Mouse (Mus musculus): Measurements from ENCODE around the gene Gm16253. TPM values are rescaled to one million over a fixed set of nuclear protein-coding genes. Genes with fewer than 3 reads are reported as not detected.

Gm16253 gene
- polyA plus RNA-seq (2012), result not detected in 2 replicates

DNA sequence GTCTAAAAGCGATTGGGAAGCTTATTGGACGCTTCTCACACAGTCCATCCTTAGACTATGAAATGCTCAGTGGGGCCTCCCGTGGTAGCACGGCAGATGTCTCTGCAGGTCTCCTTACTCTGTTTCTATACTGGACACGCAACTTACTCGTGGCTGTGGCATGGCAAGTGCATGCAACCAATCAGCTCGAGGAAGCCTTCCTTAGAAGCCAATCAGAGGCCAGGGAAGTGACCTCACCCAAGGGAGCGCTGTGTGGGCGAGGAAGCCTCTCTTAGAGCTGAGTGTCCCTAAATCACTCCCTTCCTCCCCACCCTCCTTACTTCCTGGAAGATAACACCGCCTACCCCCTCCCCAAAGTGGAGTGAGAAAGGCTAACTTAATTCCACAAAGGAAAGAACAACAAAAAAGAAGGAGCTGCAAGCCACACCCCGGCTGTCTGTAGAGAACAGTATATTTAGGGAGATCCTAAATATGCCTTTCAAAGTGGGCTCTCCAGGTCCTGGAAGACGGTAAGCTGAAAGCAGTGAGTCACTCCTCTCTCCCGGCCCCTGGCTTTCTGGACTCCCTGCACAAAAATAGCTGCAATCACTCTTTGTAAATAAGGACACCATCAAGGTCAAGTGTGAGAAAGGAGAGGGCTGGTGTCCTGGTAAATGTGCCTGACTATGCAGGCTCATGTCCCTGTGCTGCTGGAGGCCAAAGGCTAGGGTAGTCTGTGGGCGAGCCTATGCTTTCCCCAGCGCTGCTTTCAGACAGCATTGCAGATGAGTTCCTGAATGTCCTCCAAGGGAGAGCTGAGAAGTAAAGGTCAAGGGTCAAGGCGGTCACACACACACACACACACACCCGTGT, at the start of gene Gm16253:
Gene Gm16253, plus strand, starts transcription at position 295 of the 852 bp plus-strand sequence.
- H3K9me3 ChIP-seq (ENCODE audit: control insufficient read depth, low read length), result no peaks in the 10 kb centered on the region
- H3K36me3 ChIP-seq (ENCODE audit: control insufficient read depth), result peaks cover 4% of the 10 kb centered on the region
- peak within 1 kb of the TSS; percentile 54 for H3K4me3 ChIP-seq (replicated peaks)
- TF ChIP-seq GATA1 (IDR thresholded peaks at IDR 0.05; ENCODE audit: low read length) (no peak), TAL1 (IDR thresholded peaks at IDR 0.05; ENCODE audit: low read length) (no peak)
- H3K4me1 ChIP-seq (ENCODE audit: control insufficient read depth), result peaks cover 41% of the 10 kb centered on the region
- H3K27me3 ChIP-seq (ENCODE audit: control insufficient read depth), result peaks cover 3% of the 10 kb centered on the region; the same call in 1 of the 2 replicates

DNA sequence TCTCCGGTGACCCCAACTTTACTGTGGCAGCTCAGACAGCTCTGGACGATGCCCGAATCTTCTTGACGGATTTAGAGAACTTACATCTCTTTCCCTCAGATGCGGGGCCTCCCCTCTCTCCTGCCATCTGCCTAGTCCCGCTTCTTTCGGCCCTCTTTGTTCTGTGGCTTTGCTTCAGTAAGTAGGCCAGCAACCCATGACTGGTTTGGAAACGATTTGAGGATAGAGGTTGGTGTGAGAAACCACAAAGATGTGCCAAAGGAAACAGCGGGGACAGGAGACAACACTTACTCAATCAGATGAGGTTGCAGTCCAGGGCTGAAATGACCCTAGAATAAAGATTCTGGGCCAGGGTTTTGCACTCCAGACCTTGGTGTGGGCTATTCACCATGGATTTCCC, 48.3 kb upstream of the Gm16253 start:
- Histone ChIP-seq H3K4me3 (replicated peaks) (no peak overlapping the region), H3K4me1 (ENCODE audit: control insufficient read depth) (no peaks in the 10 kb centered on the region), H3K9me3 (ENCODE audit: control insufficient read depth, low read length) (no peaks in the 10 kb centered on the region), H3K36me3 (ENCODE audit: control insufficient read depth) (no peaks in the 10 kb centered on the region), H3K27me3 (ENCODE audit: control insufficient read depth) (peaks cover 57% of the 10 kb centered on the region)
- no peak for TF ChIP-seq TAL1 (IDR thresholded peaks at IDR 0.05; ENCODE audit: low read length)

- TF ChIP-seq TAL1 (IDR thresholded peaks at IDR 0.05; ENCODE audit: low read length) (no peak), GATA1 (IDR thresholded peaks at IDR 0.05; ENCODE audit: low read length) (no peak)
These were observed 44.7 kb upstream of the Gm16253 start for GRCm38 (mm10) chr3:96532050-96532449.

DNA sequence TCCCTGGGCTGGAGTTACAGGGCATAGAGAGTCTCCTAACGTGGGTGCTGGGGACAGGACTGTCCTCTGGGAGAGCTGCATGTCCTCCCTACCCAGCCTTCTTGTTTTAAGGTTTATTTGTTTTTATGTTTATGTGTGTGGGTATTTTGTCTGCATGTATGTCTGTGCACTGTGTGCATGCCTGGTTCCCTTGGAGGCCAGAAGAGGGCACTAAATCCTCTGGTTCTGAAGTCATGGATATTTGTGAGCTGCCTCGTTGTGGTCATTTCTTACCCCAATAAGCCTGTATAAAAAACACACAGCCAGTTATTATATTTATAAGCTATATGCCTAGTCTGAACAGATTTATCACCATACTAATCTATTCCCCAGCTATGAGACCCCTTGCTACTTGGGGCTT, 42.5 kb upstream of the Gm16253 start:
- no peak for TF ChIP-seq GATA1 (IDR thresholded peaks at IDR 0.05; ENCODE audit: low read length)
- no peak for TF ChIP-seq TAL1 (IDR thresholded peaks at IDR 0.05; ENCODE audit: low read length)

More at GRCm38 (mm10) chr3:96532050-96532449, 44.7 kb upstream of the Gm16253 start:
- Histone ChIP-seq H3K4me1 (ENCODE audit: control insufficient read depth) (no peaks in the 10 kb centered on the region), H3K27me3 (ENCODE audit: control insufficient read depth) (peaks cover 36% of the 10 kb centered on the region), H3K36me3 (ENCODE audit: control insufficient read depth) (no peaks in the 10 kb centered on the region), H3K4me3 (replicated peaks) (no peak overlapping the region), H3K9me3 (ENCODE audit: control insufficient read depth, low read length) (no peaks in the 10 kb centered on the region)

DNA sequence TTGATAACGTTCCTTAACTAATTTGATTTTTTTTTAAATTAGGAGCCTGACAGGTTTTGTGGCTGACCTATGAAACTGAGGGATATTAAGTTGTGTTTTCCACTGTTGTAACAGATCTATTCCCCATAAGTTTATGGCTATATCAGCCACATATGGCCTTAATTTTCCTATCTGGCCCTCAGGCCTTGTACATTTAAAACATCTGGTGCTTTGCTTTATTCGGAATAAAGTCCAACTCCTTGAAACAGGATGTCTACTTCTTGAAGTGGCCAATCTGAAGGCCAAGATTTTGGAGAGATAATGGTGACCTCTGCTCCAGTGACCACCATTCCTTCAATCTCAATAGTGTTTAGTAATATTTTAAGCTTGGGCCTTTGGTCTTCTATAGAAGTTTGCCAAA, 37.5 kb upstream of the Gm16253 start:
- Histone ChIP-seq H3K36me3 (ENCODE audit: control insufficient read depth) (no peaks in the 10 kb centered on the region), H3K27me3 (ENCODE audit: control insufficient read depth) (peaks cover 6% of the 10 kb centered on the region), H3K9me3 (ENCODE audit: control insufficient read depth, low read length) (no peaks in the 10 kb centered on the region), H3K4me1 (ENCODE audit: control insufficient read depth) (no peaks in the 10 kb centered on the region), H3K4me3 (replicated peaks) (no peak overlapping the region)
- no peak for TF ChIP-seq GATA1 (IDR thresholded peaks at IDR 0.05; ENCODE audit: low read length)
- no peak for TF ChIP-seq TAL1 (IDR thresholded peaks at IDR 0.05; ENCODE audit: low read length)

More for the DNA sequence above, 42.5 kb upstream of the Gm16253 start:
- no peaks in the 10 kb centered on the region for H3K36me3 ChIP-seq (ENCODE audit: control insufficient read depth)
- no peaks in the 10 kb centered on the region for H3K9me3 ChIP-seq (ENCODE audit: control insufficient read depth, low read length)
- no peaks in the 10 kb centered on the region for H3K4me1 ChIP-seq (ENCODE audit: control insufficient read depth)
- no peak overlapping the region for H3K4me3 ChIP-seq (replicated peaks)
- H3K27me3 ChIP-seq (ENCODE audit: control insufficient read depth), result peaks cover 13% of the 10 kb centered on the region

- Histone ChIP-seq H3K4me3 (replicated peaks) (no peak overlapping the region), H3K9me3 (ENCODE audit: control insufficient read depth, low read length) (no peaks in the 10 kb centered on the region), H3K4me1 (ENCODE audit: control insufficient read depth) (no peaks in the 10 kb centered on the region), H3K36me3 (ENCODE audit: control insufficient read depth) (no peaks in the 10 kb centered on the region), H3K27me3 (ENCODE audit: control insufficient read depth) (peaks cover 6% of the 10 kb centered on the region)
- no peak for TF ChIP-seq TAL1 (IDR thresholded peaks at IDR 0.05; ENCODE audit: low read length)
- no peak for TF ChIP-seq GATA1 (IDR thresholded peaks at IDR 0.05; ENCODE audit: low read length)
These were observed 36.0 kb upstream of the Gm16253 start for GRCm38 (mm10) chr3:96540740-96541139.

GRCm38 (mm10) chr3:96541328-96542078, 35.3 kb upstream of the Gm16253 start:
- H3K4me3 ChIP-seq (replicated peaks), result no peak overlapping the region
- H3K4me1 ChIP-seq (ENCODE audit: control insufficient read depth), result no peaks in the 10 kb centered on the region

GRCm38 (mm10) chr3:96542554-96542953, 34.2 kb upstream of the Gm16253 start:
- H3K9me3 ChIP-seq (ENCODE audit: control insufficient read depth, low read length), result no peaks in the 10 kb centered on the region
- H3K4me1 ChIP-seq (ENCODE audit: control insufficient read depth), result peaks cover 4% of the 10 kb centered on the region
- H3K4me3 ChIP-seq (replicated peaks), result no peak overlapping the region
- H3K36me3 ChIP-seq (ENCODE audit: control insufficient read depth), result no peaks in the 10 kb centered on the region
- H3K27me3 ChIP-seq (ENCODE audit: control insufficient read depth), result peaks cover 6% of the 10 kb centered on the region
- TF ChIP-seq TAL1 (IDR thresholded peaks at IDR 0.05; ENCODE audit: low read length), result no peak
- no peak for TF ChIP-seq GATA1 (IDR thresholded peaks at IDR 0.05; ENCODE audit: low read length)

More at GRCm38 (mm10) chr3:96541328-96542078, 35.3 kb upstream of the Gm16253 start:
- TF ChIP-seq TAL1 (IDR thresholded peaks at IDR 0.05; ENCODE audit: low read length) (no peak), GATA1 (IDR thresholded peaks at IDR 0.05; ENCODE audit: low read length) (no peak)
- no peaks in the 10 kb centered on the region for H3K9me3 ChIP-seq (ENCODE audit: control insufficient read depth, low read length)
- peaks cover 6% of the 10 kb centered on the region for H3K27me3 ChIP-seq (ENCODE audit: control insufficient read depth)
- H3K36me3 ChIP-seq (ENCODE audit: control insufficient read depth), result no peaks in the 10 kb centered on the region

DNA sequence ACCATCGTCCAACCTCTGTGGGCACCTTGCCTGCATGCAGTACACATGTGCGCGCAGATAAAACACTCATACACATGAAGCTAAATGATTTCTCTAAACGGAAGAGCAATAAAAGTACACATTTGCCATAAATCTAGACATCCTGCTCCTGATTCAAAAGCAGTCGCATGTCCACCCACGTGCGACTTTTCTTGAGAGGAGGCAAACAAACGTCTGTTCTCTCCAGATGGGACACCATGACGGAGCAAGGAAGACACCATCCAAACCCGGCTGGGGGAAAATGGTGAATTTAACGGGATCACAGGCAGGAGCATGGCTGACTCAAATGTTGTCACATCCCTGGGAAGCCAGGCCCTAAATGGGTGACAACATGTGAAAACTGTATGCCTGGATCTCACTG, 33.4 kb upstream of the Gm16253 start:
- H3K36me3 ChIP-seq (ENCODE audit: control insufficient read depth), result no peaks in the 10 kb centered on the region
- H3K27me3 ChIP-seq (ENCODE audit: control insufficient read depth), result peaks cover 6% of the 10 kb centered on the region
- TF ChIP-seq TAL1 (IDR thresholded peaks at IDR 0.05; ENCODE audit: low read length) (no peak), GATA1 (IDR thresholded peaks at IDR 0.05; ENCODE audit: low read length) (no peak)
- H3K4me3 ChIP-seq (replicated peaks), result no peak overlapping the region
- no peaks in the 10 kb centered on the region for H3K9me3 ChIP-seq (ENCODE audit: control insufficient read depth, low read length)
- H3K4me1 ChIP-seq (ENCODE audit: control insufficient read depth), result peaks cover 6% of the 10 kb centered on the region

All from erythroblast, embryonic 14.5 days (primary cell).